Mouse (Mus musculus) lung, postnatal 0 days (tissue): ENCODE data around the gene Rnase11. TPM values are rescaled to one million over a fixed set of nuclear protein-coding genes. Genes with fewer than 3 reads are reported as not detected.

Experiments
- ATAC-seq: fragments of 200-750 bp; cut with Nextera tagmentation; 2 replicates; pipeline ENCODE4 v1.8.0; 2017; ENCODE audit warnings: moderate library complexity
- DNase-seq: peaks from one replicate; pipeline ENCODE4 v3.0.0-alpha.2; 2016; ENCODE audit warnings: low spot score
- H3K27ac ChIP-seq: fragments of 300-500 bp; sonication (generic); 2 replicates; pipeline ENCODE4 v1.5.1; 2014; ENCODE audit warnings: antibody characterized with exemption, mild to moderate bottlenecking, low read length, mixed read lengths
- H3K27me3 ChIP-seq: fragments of 300-500 bp; sonication (generic); replicated peaks from 2 replicates; pipeline ENCODE4 v1.6.1; 2014; ENCODE audit warnings: low read length, mixed read lengths; ENCODE audit not compliant: insufficient read depth
- H3K36me3 ChIP-seq: fragments of 300-500 bp; sonication (generic); 2 replicates; pipeline ENCODE4 v1.6.1; 2014; ENCODE audit warnings: low read length, mixed read lengths; ENCODE audit not compliant: insufficient read depth
- H3K4me1 ChIP-seq: fragments of 300-500 bp; sonication (generic); 2 replicates; pipeline ENCODE4 v1.6.1; 2014; ENCODE audit warnings: antibody characterized with exemption, low read depth, low read length, mixed read lengths; ENCODE audit not compliant: insufficient read depth
- H3K4me2 ChIP-seq: fragments of 300-500 bp; sonication (generic); replicated peaks from 2 replicates; pipeline ENCODE4 v1.6.1; 2014; ENCODE audit warnings: low read depth, mild to moderate bottlenecking, low read length, moderate library complexity, mixed read lengths
- H3K4me3 ChIP-seq: fragments of 300-500 bp; sonication (generic); 2 replicates; pipeline ENCODE4 v1.5.1; 2014; ENCODE audit warnings: low read depth, low read length
- H3K9ac ChIP-seq: fragments of 300-500 bp; sonication (generic); replicated peaks from 2 replicates; pipeline ENCODE4 v1.6.1; 2014; ENCODE audit warnings: low read depth, mild to moderate bottlenecking
- H3K9me3 ChIP-seq: fragments of 300-500 bp; sonication (generic); 2 replicates; pipeline ENCODE4 v1.6.1; 2016; ENCODE audit warnings: low read length, mixed read lengths
- CTCF ChIP-seq: IDR thresholded peaks from 2 replicates; pipeline ENCODE4 v1.5.1; 2016; ENCODE audit warnings: antibody characterized with exemption, mild to moderate bottlenecking
- EP300 ChIP-seq: IDR thresholded peaks from 2 replicates; pipeline ENCODE4 v1.6.1; 2016; ENCODE audit warnings: antibody characterized with exemption, mild to moderate bottlenecking, control low read depth
- WGBS: fragments of 180-500 bp; shearing (Covaris S2); extraction: QIAGEN DNeasy Blood & Tissue Kit; methylation state at CpG from one replicate; pipeline ENCODE4 v1.1.7; 2014; 5-methylcytosine and 5-hydroxymethylcytosine counted together
- polyA plus RNA-seq: library from polyadenylated mRNA; unstranded; fragments of >200 nt; fragmentation: Nextera tagmentation; extraction: Ambion mirVana; gene quantifications from 2 replicates; pipeline ENCODE4 v1.2.1, GENCODE M21; 2015

Gene Rnase11
- polyA plus RNA-seq, 1 experiment from 2014 or later, result not detected

DNA sequence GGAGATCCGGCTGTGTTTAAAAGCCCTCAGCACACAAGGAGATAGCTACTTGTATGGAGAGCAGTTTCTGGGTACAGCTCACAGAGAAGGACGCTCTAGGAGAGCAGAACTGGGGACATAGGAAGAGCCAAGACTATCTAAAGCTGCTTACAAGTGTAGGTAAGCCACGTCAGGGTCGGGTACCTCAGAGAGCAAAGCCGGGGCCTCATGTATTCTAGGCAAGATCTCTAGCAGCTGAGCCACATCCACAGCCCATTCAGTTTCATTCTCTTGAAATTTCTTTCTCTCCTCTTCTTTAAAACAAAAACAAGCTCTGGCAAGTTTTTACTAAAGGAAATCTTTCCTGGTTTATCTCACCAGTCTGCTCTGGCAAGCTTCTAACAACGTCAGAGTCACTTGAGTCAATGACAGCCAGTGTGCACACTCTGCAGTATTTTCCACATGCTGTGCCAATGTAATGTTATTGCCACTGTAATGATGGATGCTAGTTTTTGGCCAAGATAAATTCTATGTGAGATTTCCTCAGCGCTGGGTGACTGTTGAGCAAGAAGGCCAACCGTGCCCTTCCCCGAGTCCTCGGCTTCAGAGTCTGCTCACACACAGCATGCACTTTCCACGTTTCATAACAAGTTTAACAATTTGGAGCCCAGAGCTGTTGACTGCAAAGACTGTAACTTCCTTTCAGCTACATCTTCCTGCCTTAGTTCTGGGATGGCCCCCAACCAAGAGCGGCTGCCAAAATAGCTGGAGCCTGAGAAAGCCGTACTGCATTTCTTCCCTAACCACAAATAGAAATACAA, 41.8 kb downstream of the Rnase11 start:
- H3K4me2 ChIP-seq, result peak overlapping the region; percentile 23
- no peaks in the 10 kb centered on the region for H3K9me3 ChIP-seq
- WGBS, result 38% methylated on average over 13 of the region's 13 CpGs
- H3K27me3 ChIP-seq, result no peaks in the 10 kb centered on the region
- ATAC-seq (peak; percentile 95), DNase-seq (peak; percentile 93)
- H3K36me3 ChIP-seq, result no peaks in the 10 kb centered on the region
- no peak overlapping the region for H3K9ac ChIP-seq
- peaks cover 5% of the 10 kb centered on the region; the same call in 1 of the 2 replicates for H3K4me1 ChIP-seq
- H3K27ac ChIP-seq, result peak overlapping the region; percentile 81
- TF ChIP-seq CTCF, result no peak
- peak; percentile 77 for TF ChIP-seq EP300
- no peak overlapping the region for H3K4me3 ChIP-seq

- WGBS, result 74% methylated on average over 8 of the region's 8 CpGs
- no peaks in the 10 kb centered on the region for H3K36me3 ChIP-seq
- no peak for ATAC-seq
- no peak within 1 kb of the TSS for H3K4me3 ChIP-seq
- DNase-seq, result peak; percentile 13
- TF ChIP-seq EP300 (no peak), CTCF (no peak)
- H3K9me3 ChIP-seq, result no peaks in the 10 kb centered on the region
- peak within 1 kb of the TSS; percentile 81 for H3K27ac ChIP-seq
- H3K4me2 ChIP-seq, result peak within 1 kb of the TSS; percentile 23
- peaks cover 5% of the 10 kb centered on the region; the same call in 1 of the 2 replicates for H3K4me1 ChIP-seq
- H3K9ac ChIP-seq, result no peak within 1 kb of the TSS
- no peaks in the 10 kb centered on the region for H3K27me3 ChIP-seq
Measured at GRCm38 (mm10) chr14:51007152-51007801, 42.7 kb downstream of the Rnase11 start, which contains the start of gene Rnase10. Gene Rnase10 (plus strand): TSS chr14:51007751.

Other genes with a start within 250 kb of the Rnase11 start
- not detected in 2 replicates for gene Ccnb1ip1, start 242.4 kb downstream of the Rnase11 start, polyA plus RNA-seq
- 27.6 and 33.7 TPM in 2 replicates for gene Parp2, start 242.3 kb downstream of the Rnase11 start, polyA plus RNA-seq
- 11.1 and 13.0 TPM in 2 replicates for gene Tep1, start 179.6 kb downstream of the Rnase11 start, polyA plus RNA-seq
- gene Klhl33, start 152.7 kb downstream of the Rnase11 start, polyA plus RNA-seq, result 0.52 and 0.63 TPM in 2 replicates
- gene Osgep, start 125.3 kb downstream of the Rnase11 start, polyA plus RNA-seq, result 96.7 and 102 TPM in 2 replicates
- gene Apex1, start 125.2 kb downstream of the Rnase11 start, polyA plus RNA-seq, result 52.4 and 61.2 TPM in 2 replicates
- gene Pip4p1, start 119.3 kb downstream of the Rnase11 start, polyA plus RNA-seq, result 52.0 and 52.3 TPM in 2 replicates
- gene Pnp, start 119.1 kb downstream of the Rnase11 start, polyA plus RNA-seq, result 74.6 and 76.8 TPM in 2 replicates
- gene Gm49342, start 105.6 kb downstream of the Rnase11 start, polyA plus RNA-seq, result not detected in 2 replicates
- gene Pnp2, start 94.2 kb downstream of the Rnase11 start, polyA plus RNA-seq, result 0.80 and 1.2 TPM in 2 replicates
- 0.14 TPM in 1 of 2 replicates, not detected in the other for gene Rnase10, start 42.4 kb downstream of the Rnase11 start, polyA plus RNA-seq
- not detected in 2 replicates for gene Rnase9, start 8.3 kb downstream of the Rnase11 start, polyA plus RNA-seq
- 0.27 and 0.55 TPM in 2 replicates for gene Rnase12, start 7.5 kb upstream of the Rnase11 start, polyA plus RNA-seq
- 0.05 and 0.10 TPM in 2 replicates for gene Olfr750, start 24.3 kb upstream of the Rnase11 start, polyA plus RNA-seq
- gene Rnase4, start 40.9 kb upstream of the Rnase11 start, polyA plus RNA-seq, result 423 and 443 TPM in 2 replicates
- gene Ang, start 41.0 kb upstream of the Rnase11 start, polyA plus RNA-seq, result 41.5 and 45.4 TPM in 2 replicates
- gene Eddm3b, start 64.3 kb upstream of the Rnase11 start, polyA plus RNA-seq, result 0.08 and 0.15 TPM in 2 replicates
- gene Rnase6, start 73.7 kb upstream of the Rnase11 start, polyA plus RNA-seq, result 2.9 and 3.2 TPM in 2 replicates
- gene Rnase1, start 96.6 kb upstream of the Rnase11 start, polyA plus RNA-seq, result 0.70 and 0.74 TPM in 2 replicates
- gene Rnase2b, start 112.1 kb upstream of the Rnase11 start, polyA plus RNA-seq, result 0.16 TPM in 1 of 2 replicates, not detected in the other
- not detected in 2 replicates for gene Ang2, start 149.0 kb upstream of the Rnase11 start, polyA plus RNA-seq
- not detected in 2 replicates for gene Ear14, start 153.2 kb upstream of the Rnase11 start, polyA plus RNA-seq
- gene Rnase2a, start 205.9 kb upstream of the Rnase11 start, polyA plus RNA-seq, result not detected in 2 replicates